Mouse (Mus musculus) thymus, postnatal 14 days (tissue): ENCODE data around the gene Chd4.
A peak's percentile ranks its signal among the peaks of the same experiment; 100 is the strongest.
"Not testable (repeated sequence)": the region's sequence is repeated elsewhere in the genome, so short reads cannot be mapped to it uniquely, and the experiment has no call there.

Source experiments
- DNase-seq: peaks from one replicate; pipeline ENCODE4 v3.0.0; 2021

The Chd4 gene

DNA sequence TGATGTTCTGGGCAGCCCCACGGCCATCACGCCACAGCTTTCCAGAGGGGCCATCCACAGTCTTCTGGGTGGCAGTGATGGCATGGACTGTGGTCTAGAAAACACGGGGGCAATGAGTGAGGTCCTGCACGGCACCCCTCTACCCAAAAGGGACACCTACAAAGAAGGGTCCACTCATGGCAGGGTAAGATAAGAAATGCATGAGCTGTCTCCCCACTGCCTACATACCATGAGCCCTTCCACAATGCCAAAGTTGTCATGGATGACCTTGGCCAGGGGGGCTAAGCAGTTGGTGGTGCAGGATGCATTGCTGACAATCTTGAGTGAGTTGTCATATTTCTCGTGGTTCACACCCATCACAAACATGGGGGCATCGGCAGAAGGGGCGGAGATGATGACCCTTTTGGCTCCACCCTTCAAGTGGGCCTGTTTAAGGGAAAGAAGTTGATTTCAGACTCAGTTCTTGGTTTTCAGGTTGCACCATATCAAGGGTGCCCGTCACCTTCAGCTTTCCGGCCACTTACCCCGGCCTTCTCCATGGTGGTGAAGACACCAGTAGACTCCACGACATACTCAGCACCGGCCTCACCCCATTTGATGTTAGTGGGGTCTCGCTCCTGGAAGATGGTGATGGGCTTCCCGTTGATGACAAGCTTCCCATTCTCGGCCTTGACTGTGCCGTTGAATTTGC is 67.0 kb downstream of the Chd4 start:
- not testable (repeated sequence) for DNase-seq

DNA sequence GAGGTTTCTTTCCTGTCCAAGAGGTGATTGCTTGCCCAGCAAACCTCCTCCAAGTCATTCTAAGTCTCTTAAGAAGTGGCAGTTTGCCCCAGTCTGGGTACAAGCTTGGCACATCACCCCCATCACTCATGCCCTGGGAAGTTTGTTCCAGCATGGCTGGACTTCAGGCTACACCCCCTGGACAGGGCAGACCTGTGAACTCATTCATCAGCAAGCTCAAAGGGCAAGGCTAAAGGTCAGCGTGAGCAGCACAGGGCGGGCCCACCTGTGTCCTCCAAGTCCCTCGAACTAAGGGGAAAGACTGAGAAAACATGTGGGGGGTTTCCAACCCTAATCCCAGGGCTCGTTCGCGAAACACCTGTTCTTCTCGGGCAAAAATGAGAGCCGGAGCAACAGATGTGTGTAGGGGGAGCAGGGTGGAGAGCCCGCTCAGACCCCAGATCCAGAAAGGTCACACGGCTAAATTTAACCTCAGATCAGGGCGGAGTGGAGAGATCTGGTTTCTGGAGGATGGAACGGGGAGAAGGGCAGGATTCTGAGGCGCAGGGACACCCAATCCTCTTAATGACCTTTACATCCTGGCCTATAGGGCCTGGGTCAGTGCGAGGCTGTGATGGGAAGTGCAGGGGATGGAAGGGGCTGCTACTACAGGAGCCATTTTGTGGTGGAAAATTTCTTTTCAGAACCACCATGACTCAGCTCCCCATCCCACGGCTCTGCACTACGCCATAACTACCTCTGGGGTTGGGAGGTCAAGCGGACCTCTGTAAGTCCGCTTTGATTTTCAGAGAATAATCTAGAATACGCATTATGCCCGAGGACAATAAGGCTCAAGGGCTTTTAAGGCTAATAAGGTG is 68.2 kb downstream of the Chd4 start:
- peak; percentile 26 for DNase-seq

DNA sequence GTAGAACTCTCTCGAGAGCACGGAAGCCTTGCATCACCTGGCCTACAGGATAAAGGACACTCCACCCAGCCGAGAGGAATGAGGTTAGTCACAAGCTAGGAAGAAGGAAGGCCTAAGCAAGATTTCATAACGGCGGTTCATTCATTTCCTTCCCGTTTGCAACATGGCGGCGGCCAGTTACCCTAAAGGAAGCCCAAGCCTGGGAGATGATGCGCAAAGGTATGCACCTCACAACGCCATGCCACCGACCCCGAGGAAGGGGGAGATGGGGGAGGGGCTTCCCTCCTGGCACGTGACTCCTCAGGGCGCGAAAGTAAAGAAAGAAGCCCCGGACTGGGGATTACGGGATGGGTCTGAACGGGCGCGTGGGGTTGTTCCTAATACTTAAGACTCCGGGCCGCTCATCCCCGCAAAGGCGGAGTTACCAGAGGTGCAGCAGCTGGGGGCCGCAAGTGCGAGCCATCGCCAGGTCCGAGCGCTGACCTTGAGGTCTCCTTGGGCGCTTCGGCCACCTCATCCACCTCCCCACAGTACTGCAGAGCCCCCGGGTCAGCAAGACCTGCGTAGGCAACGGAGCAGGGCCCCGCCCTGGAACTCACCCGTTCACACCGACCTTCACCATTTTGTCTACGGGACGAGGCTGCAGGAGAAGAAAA is 69.0 kb downstream of the Chd4 start:
- peak; percentile 74 for DNase-seq

- peak; percentile 98 for DNase-seq
Measured at GRCm38 (mm10) chr6:125165328-125165891, 69.6 kb downstream of the Chd4 start.

- peak; percentile 33 for DNase-seq
Measured at GRCm38 (mm10) chr6:125166051-125166751, 70.4 kb downstream of the Chd4 start, which contains the start of gene Gapdh. TSS of gene Gapdh (minus strand) at chr6:125166467.

GRCm38 (mm10) chr6:125166861-125167650 is 71.3 kb downstream of the Chd4 start:
- no peak for DNase-seq

- no peak for DNase-seq
Measured at GRCm38 (mm10) chr6:125168086-125168485, 72.3 kb downstream of the Chd4 start.

DNA sequence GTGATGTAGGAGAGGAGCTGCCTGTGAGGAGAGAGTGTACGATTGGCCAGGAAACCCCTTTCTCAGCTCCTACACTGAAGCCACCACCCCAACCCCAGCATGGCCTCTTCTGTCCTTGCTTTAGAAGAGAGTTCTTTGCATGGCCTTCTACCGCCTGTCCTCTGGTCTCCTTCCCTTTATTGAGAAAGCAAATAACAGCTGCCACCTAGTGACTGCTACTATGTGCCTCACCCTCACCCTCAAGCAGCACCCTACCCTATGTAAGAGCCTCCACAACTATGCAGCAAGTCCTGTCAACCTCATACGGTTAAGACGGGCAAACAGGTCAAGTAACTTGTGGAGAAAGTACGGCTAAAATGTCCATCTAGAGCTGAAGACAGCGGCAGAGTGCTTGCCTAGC is 74.4 kb downstream of the Chd4 start:
- no peak for DNase-seq

DNA sequence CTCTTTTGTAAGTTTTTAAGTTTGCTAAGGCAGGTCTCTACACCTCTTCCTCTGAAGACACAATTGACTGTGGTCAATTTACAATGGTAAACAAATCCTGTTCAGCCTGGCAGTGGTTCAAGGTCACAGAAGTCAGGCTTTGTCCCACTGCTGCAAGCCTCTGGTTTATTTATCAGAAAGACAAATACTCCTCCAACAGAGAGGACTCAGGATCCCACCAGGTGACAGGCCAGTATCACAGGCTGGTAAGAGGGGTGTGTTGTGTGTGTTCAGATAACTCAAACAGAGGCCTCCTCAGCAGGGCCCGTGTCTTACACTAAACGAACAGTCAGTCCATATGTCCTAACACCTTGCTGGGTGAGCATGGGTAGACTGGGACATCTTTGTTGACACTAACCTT is 76.7 kb downstream of the Chd4 start:
- no peak for DNase-seq

GRCm38 (mm10) chr6:125173256-125173655 is 77.5 kb downstream of the Chd4 start:
- no peak for DNase-seq

DNA sequence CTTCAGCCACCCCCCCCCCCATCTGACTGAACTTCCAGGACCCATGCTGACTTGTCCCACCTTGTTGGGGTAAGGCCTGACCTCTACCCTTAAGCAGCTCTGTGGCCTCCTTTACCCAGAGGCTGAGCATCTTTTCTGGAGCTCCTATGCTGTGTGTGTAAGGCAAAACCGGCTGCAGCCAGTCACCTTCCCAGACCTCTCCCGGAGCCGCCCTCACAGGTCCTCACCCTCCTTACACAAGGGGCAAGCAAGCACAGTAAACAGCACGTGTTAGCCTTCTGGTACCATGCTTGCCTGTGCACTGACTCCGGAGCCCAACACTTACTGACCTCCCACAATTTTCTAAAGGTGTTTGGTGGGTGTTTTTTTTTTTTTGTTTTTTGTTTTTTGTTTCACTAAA is 79.7 kb downstream of the Chd4 start:
- no peak for DNase-seq

DNA sequence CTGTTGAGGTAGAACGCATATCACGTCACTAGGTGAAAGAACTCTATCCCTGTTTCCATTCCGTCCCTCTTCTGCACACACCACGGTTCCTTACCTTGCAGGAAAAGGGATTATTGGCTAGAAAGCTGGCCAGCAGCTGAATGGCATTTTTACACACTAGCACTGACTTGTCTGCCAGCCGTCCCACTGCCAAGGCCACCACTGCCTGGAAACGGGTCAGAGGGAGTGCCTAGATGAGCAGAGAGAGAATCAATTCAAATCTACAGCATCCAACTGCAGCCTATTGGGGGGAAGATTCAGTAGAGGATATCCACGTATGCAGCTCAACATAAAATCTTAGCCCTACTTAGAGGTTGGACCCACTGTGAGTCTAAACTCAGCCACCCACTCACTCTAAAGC is 83.8 kb downstream of the Chd4 start:
- no peak for DNase-seq
